ENCODE assay signal across 8 mouse cellular contexts in the genomic region with DNA sequence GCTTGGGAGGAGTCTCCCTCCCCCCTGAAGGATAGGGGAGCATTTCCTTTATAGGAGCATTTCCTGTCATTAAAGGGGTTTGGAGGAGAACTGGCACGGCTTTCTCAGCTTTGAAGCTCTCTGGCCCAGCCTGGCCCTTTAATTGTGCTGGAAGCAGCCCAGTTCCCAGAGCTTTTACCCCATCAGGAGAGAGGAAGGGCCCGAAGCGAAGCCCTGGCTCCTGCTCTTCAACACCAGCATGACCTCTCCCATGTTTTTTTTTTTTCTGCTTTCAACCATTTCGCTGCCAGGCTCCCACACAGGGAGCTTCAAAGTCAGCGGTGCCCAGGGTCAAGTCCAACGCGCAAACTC. TPM values are rescaled to one million over a fixed set of nuclear protein-coding genes. Genes with fewer than 3 reads are reported as not detected.
DNase-seq lines count a peak whose midpoint lies in the region; ATAC-seq and TF ChIP-seq lines count a peak whose summit lies in the region.

No protein-coding gene starts in this region.

- no peak for DNase-seq in forebrain, embryonic 10.5 days (ENCODE audit: extremely low spot score, low spot score)
- DNase-seq in spleen, adult 2 months (ENCODE audit: low read depth in 1 of 2, low spot score in 2 of 2) = no peak
- no peak for DNase-seq in spleen, postnatal 10 days (ENCODE audit: low spot score in 2 of 2)
- DNase-seq in limb, embryonic 11.5 days (ENCODE audit: low spot score) = peak; percentile 40
- no peak for DNase-seq in layer of hippocampus, adult 9-10 months (ENCODE audit: low spot score)
- DNase-seq in embryo, embryonic 10 days (ENCODE audit: low spot score) = no peak

- H3K4me3 ChIP-seq in forebrain, embryonic 10.5 days = no peak overlapping the region
- H3K4me3 ChIP-seq in forebrain, embryonic 16.5 days (replicated peaks; ENCODE audit: low read length) = no peak overlapping the region
- no peak overlapping the region for H3K4me3 ChIP-seq in spleen, adult 2 months (ENCODE audit: extremely low read depth, insufficient read depth, insufficient read length)
- H3K4me3 ChIP-seq in limb, embryonic 11.5 days (ENCODE audit: low read depth, low read length) = no peak overlapping the region
- H3K4me3 ChIP-seq in stomach, embryonic 15.5 days (replicated peaks) = no peak overlapping the region

- no peaks in the 10 kb centered on the region for H3K36me3 ChIP-seq in forebrain, embryonic 10.5 days (replicated peaks)
- no peaks in the 10 kb centered on the region for H3K36me3 ChIP-seq in forebrain, embryonic 16.5 days (ENCODE audit: control insufficient read depth, insufficient read depth)
- H3K36me3 ChIP-seq in spleen, adult 2 months (ENCODE audit: control insufficient read depth, insufficient read depth, low read length) = no peaks in the 10 kb centered on the region
- H3K36me3 ChIP-seq in limb, embryonic 11.5 days (ENCODE audit: control insufficient read depth, insufficient read depth, low read length) = no peaks in the 10 kb centered on the region
- no peaks in the 10 kb centered on the region for H3K36me3 ChIP-seq in stomach, embryonic 15.5 days

- no peak overlapping the region for H3K9ac ChIP-seq in forebrain, embryonic 16.5 days (replicated peaks; ENCODE audit: low read depth, low read length)
- H3K9ac ChIP-seq in limb, embryonic 11.5 days (ENCODE audit: low read length) = no peak overlapping the region; the same call in 1 of the 2 replicates
- H3K9ac ChIP-seq in stomach, embryonic 15.5 days = no peak overlapping the region

- no peaks in the 10 kb centered on the region for H3K9me3 ChIP-seq in forebrain, embryonic 10.5 days
- H3K9me3 ChIP-seq in forebrain, embryonic 16.5 days (ENCODE audit: control insufficient read depth, low read length) = no peaks in the 10 kb centered on the region
- H3K9me3 ChIP-seq in limb, embryonic 11.5 days (ENCODE audit: control insufficient read depth, low read length) = no peaks in the 10 kb centered on the region
- H3K9me3 ChIP-seq in stomach, embryonic 15.5 days = no peaks in the 10 kb centered on the region

- peaks cover 50% of the 10 kb centered on the region for H3K4me1 ChIP-seq in forebrain, embryonic 10.5 days
- peaks cover 20% of the 10 kb centered on the region for H3K4me1 ChIP-seq in forebrain, embryonic 16.5 days (replicated peaks; ENCODE audit: control insufficient read depth, insufficient read depth, low read length)
- peaks cover 4% of the 10 kb centered on the region; the same call in 1 of the 2 replicates for H3K4me1 ChIP-seq in spleen, adult 2 months (ENCODE audit: control insufficient read depth, insufficient read depth, insufficient read length)
- peaks cover 15% of the 10 kb centered on the region for H3K4me1 ChIP-seq in limb, embryonic 11.5 days (ENCODE audit: control insufficient read depth, insufficient read depth, low read length)
- H3K4me1 ChIP-seq in stomach, embryonic 15.5 days = peaks cover 29% of the 10 kb centered on the region

- peak overlapping the region; percentile 66; the same call in 1 of the 2 replicates for H3K27ac ChIP-seq in forebrain, embryonic 10.5 days
- no peak overlapping the region for H3K27ac ChIP-seq in forebrain, embryonic 16.5 days (ENCODE audit: low read length)
- H3K27ac ChIP-seq in spleen, adult 2 months (ENCODE audit: insufficient read depth, low read length) = 0 out of 2 replicates have a peak overlapping the region, but pooled peaks have one; percentile 25
- H3K27ac ChIP-seq in limb, embryonic 11.5 days (replicated peaks; ENCODE audit: low read depth, low read length) = no peak overlapping the region; the same call in 1 of the 2 replicates
- peak overlapping the region; percentile 13 for H3K27ac ChIP-seq in stomach, embryonic 15.5 days

- WGBS in forebrain, embryonic 10.5 days = 56% methylated on average over 7 of the region's 7 CpGs
- WGBS in forebrain, embryonic 16.5 days = 35% methylated on average over 7 of the region's 7 CpGs
- WGBS in spleen, adult 2 months = 52% methylated on average over 7 of the region's 7 CpGs
- WGBS in limb, embryonic 11.5 days = 26% methylated on average over 7 of the region's 7 CpGs
- WGBS in stomach, embryonic 15.5 days = 35% methylated on average over 7 of the region's 7 CpGs

- no peak for TF ChIP-seq POLR2A in spleen, adult 2 months (IDR thresholded peaks at IDR 0.05; ENCODE audit: low read depth, low read length)

- ATAC-seq in forebrain, embryonic 16.5 days = no peak; the same call in 1 of the 2 replicates
- no peak for ATAC-seq in limb, embryonic 11.5 days (ENCODE audit: insufficient number of reproducible peaks, low FRiP score, low TSS enrichment, low read depth)
- ATAC-seq in stomach, embryonic 15.5 days (ENCODE audit: insufficient read depth, low FRiP score, low read depth) = no peak

- no peak overlapping the region for H3K4me2 ChIP-seq in forebrain, embryonic 16.5 days (ENCODE audit: low read length)
- no peak overlapping the region for H3K4me2 ChIP-seq in limb, embryonic 11.5 days (ENCODE audit: low read depth, severe bottlenecking)
- H3K4me2 ChIP-seq in stomach, embryonic 15.5 days = peak overlapping the region; percentile 23; the same call in 1 of the 2 replicates

- peaks cover 37% of the 10 kb centered on the region for H3K27me3 ChIP-seq in forebrain, embryonic 10.5 days (ENCODE audit: poor library complexity, severe bottlenecking)
- peaks cover 15% of the 10 kb centered on the region for H3K27me3 ChIP-seq in forebrain, embryonic 16.5 days (replicated peaks; ENCODE audit: control insufficient read depth, insufficient read depth, low read length)
- H3K27me3 ChIP-seq in spleen, adult 2 months (ENCODE audit: control insufficient read depth, insufficient read depth, low read length) = peaks cover 8% of the 10 kb centered on the region
- peaks cover 16% of the 10 kb centered on the region for H3K27me3 ChIP-seq in limb, embryonic 11.5 days (ENCODE audit: control insufficient read depth, insufficient read depth, low read length)
- no peaks in the 10 kb centered on the region for H3K27me3 ChIP-seq in stomach, embryonic 15.5 days (replicated peaks)

- TF ChIP-seq CTCF in spleen, adult 2 months (IDR thresholded peaks at IDR 0.05; ENCODE audit: extremely low read depth, insufficient read depth, insufficient read length, insufficient replicate concordance) = no peak

RNA-seq across cellular contexts. Expression of gene Afap1l2, which starts 4.6 kb away (rescaled TPM):
- polyA plus RNA-seq in forebrain, embryonic 10.5 days (2016; fragmentation: Nextera tagmentation; extraction: Ambion mirVana) = 1.2 and 1.5 TPM in 2 replicates
- polyA plus RNA-seq in forebrain, embryonic 16.5 days (2015; fragmentation: Nextera tagmentation; extraction: Ambion mirVana) = 8.9 and 9.9 TPM in 2 replicates
- polyA plus RNA-seq in spleen, adult 2 months (2012; rRNA removed) = 6.1 and 7.6 TPM in 2 replicates
- polyA plus RNA-seq in limb, embryonic 11.5 days (2014; fragmentation: Nextera tagmentation; extraction: Ambion mirVana) = 1.8 and 1.9 TPM in 2 replicates
- 21.2 and 21.7 TPM in 2 replicates for polyA plus RNA-seq in stomach, embryonic 15.5 days (2015; fragmentation: Nextera tagmentation; extraction: Ambion mirVana)

Comparison
In these comparisons a context has a peak if more than half of its experiments do, and no peak if none do; other contexts are left out.
1. H3K27ac ChIP-seq: peak in forebrain, embryonic 10.5 days (single experiment), spleen, adult 2 months (single experiment) and stomach, embryonic 15.5 days (single experiment); none in forebrain, embryonic 16.5 days (single experiment) and limb, embryonic 11.5 days (single experiment).